Mouse (Mus musculus) CH12.LX (cell line): Measurements from ENCODE around the gene Sipa1l3. TPM values are rescaled to one million over a fixed set of nuclear protein-coding genes. Genes with fewer than 3 reads are reported as not detected.

Experiments
- DNase-seq: peaks from one replicate; pipeline ENCODE4 v3.0.0-alpha.2; 2013; ENCODE audit errors: extremely low read depth
- H3K27ac ChIP-seq: 2 replicates; pipeline ENCODE4 v1.5.1; 2012; ENCODE audit warnings: low read depth, mild to moderate bottlenecking, control low read depth, moderate library complexity; ENCODE audit not compliant: insufficient read depth
- H3K27me3 ChIP-seq: replicated peaks from 2 replicates; pipeline ENCODE3; 2012; ENCODE audit warnings: inconsistent platforms
- H3K36me3 ChIP-seq, 2 experiments: replicated peaks in 1 of 2; 2 replicates each; pipeline versions ENCODE3 to v1.6.1; 2012; ENCODE audit warnings: inconsistent platforms in 1 of 2, low read length in 1 of 2, mild to moderate bottlenecking in 1 of 2, mixed read lengths in 1 of 2, moderate library complexity in 1 of 2; ENCODE audit not compliant: control insufficient read depth in 1 of 2, insufficient read depth in 1 of 2
- H3K4me1 ChIP-seq, 2 experiments: 2 replicates each; pipeline ENCODE4 v1.6.1; 2012; ENCODE audit warnings: inconsistent platforms in 1 of 2, moderate library complexity in 1 of 2; ENCODE audit not compliant: insufficient read depth in 2 of 2, control insufficient read depth in 1 of 2
- H3K4me2 ChIP-seq: 2 replicates; pipeline ENCODE4 v1.6.1; 2012; ENCODE audit warnings: low read depth, mild to moderate bottlenecking, control low read depth; ENCODE audit not compliant: poor library complexity, insufficient read depth, severe bottlenecking
- H3K4me3 ChIP-seq, 3 experiments: fragments of 150-350 bp in 1 of 3; sonication (generic) in 1 of 3; replicated peaks in 1 of 3; 2 replicates each; pipeline versions ENCODE3 to v1.5.1; 2011 to 2012; ENCODE audit warnings: low read depth in 2 of 3, low read length in 2 of 3, mild to moderate bottlenecking in 2 of 3, moderate library complexity in 2 of 3, control low read depth in 1 of 3, improper control_type of control experiment in 1 of 3, inconsistent platforms in 1 of 3, mixed read lengths in 1 of 3; ENCODE audit not compliant: poor library complexity in 1 of 3
- H3K79me2 ChIP-seq: replicated peaks from 2 replicates; pipeline ENCODE4 v1.6.1; 2012; ENCODE audit warnings: mild to moderate bottlenecking, moderate library complexity; ENCODE audit not compliant: control insufficient read depth, poor library complexity, insufficient read depth, severe bottlenecking; ENCODE audit errors: extremely low read depth
- H3K9ac ChIP-seq: 2 replicates; pipeline ENCODE4 v1.6.1; 2012; ENCODE audit warnings: low read depth, mild to moderate bottlenecking, control low read depth, moderate library complexity; ENCODE audit not compliant: insufficient read depth
- H3K9me3 ChIP-seq: replicated peaks from 2 replicates; pipeline ENCODE3; 2012; ENCODE audit warnings: low read length, inconsistent platforms, mixed read lengths
- BHLHE40 ChIP-seq: IDR thresholded peaks from 2 replicates; pipeline ENCODE4 v1.6.1; 2011; ENCODE audit warnings: mild to moderate bottlenecking, low read depth, low read length, improper control_type of control experiment
- CHD2 ChIP-seq: IDR thresholded peaks from 2 replicates; pipeline ENCODE4 v1.6.1; 2011; ENCODE audit warnings: low read length, improper control_type of control experiment
- E2F4 ChIP-seq: IDR thresholded peaks from 2 replicates; pipeline ENCODE4 v1.6.1; 2011; ENCODE audit warnings: low read depth, low read length, improper control_type of control experiment; ENCODE audit not compliant: insufficient replicate concordance
- ETS1 ChIP-seq: conservative IDR thresholded peaks from 2 replicates; pipeline ENCODE4 v1.6.1; 2012; ENCODE audit warnings: low read depth, mild to moderate bottlenecking, inconsistent platforms, low read length, improper control_type of control experiment, moderate library complexity
- GABPA ChIP-seq: IDR thresholded peaks from 2 replicates; pipeline ENCODE4 v1.6.1; 2012; ENCODE audit warnings: low read depth, low read length, improper control_type of control experiment, inconsistent platforms; ENCODE audit not compliant: insufficient replicate concordance
- HCFC1 ChIP-seq: IDR thresholded peaks from 2 replicates; pipeline ENCODE4 v1.6.1; 2012; ENCODE audit warnings: low read depth, mild to moderate bottlenecking, inconsistent platforms, low read length, improper control_type of control experiment
- IRF4 ChIP-seq: IDR thresholded peaks from 2 replicates; pipeline ENCODE4 v1.6.1; 2014; ENCODE audit warnings: low read depth, mild to moderate bottlenecking, inconsistent platforms, low read length, improper control_type of control experiment
- JUN ChIP-seq: IDR thresholded peaks from 2 replicates; pipeline ENCODE4 v1.6.1; 2011; ENCODE audit warnings: low read depth, mild to moderate bottlenecking, low read length, improper control_type of control experiment, moderate library complexity; ENCODE audit not compliant: insufficient read depth
- KAT2A ChIP-seq: IDR thresholded peaks from 2 replicates; pipeline ENCODE4 v1.6.1; 2012; ENCODE audit warnings: low read length, improper control_type of control experiment, inconsistent platforms; ENCODE audit not compliant: insufficient replicate concordance
- MAFK ChIP-seq: IDR thresholded peaks from 2 replicates; pipeline ENCODE4 v1.6.1; 2011; ENCODE audit warnings: low read length, improper control_type of control experiment; ENCODE audit not compliant: insufficient replicate concordance
- POLR2A ChIP-seq: IDR thresholded peaks from 2 replicates; pipeline ENCODE4 v1.6.1; 2011; ENCODE audit warnings: low read depth, mild to moderate bottlenecking, improper control_type of control experiment, low read length
- RCOR1 ChIP-seq: conservative IDR thresholded peaks from 2 replicates; pipeline ENCODE4 v1.6.1; 2012; ENCODE audit warnings: low read depth, mild to moderate bottlenecking, inconsistent platforms, low read length, improper control_type of control experiment
- SIN3A ChIP-seq: IDR thresholded peaks from 2 replicates; pipeline ENCODE4 v1.6.1; 2012; ENCODE audit warnings: low read length, improper control_type of control experiment, inconsistent platforms
- SMC3 ChIP-seq: IDR thresholded peaks from 2 replicates; pipeline ENCODE4 v1.6.1; 2011; ENCODE audit warnings: low read depth, low read length, improper control_type of control experiment
- TBP ChIP-seq: conservative IDR thresholded peaks from 2 replicates; pipeline ENCODE4 v1.6.1; 2011; ENCODE audit warnings: low read depth, low read length, improper control_type of control experiment
- USF2 ChIP-seq: conservative IDR thresholded peaks from 2 replicates; pipeline ENCODE4 v1.6.1; 2011; ENCODE audit warnings: low read depth, low read length, improper control_type of control experiment
- ZC3H11A ChIP-seq: IDR thresholded peaks from 2 replicates; pipeline ENCODE4 v1.6.1; 2012; ENCODE audit warnings: low read depth, mild to moderate bottlenecking, inconsistent platforms, low read length, improper control_type of control experiment
- ZMIZ1 ChIP-seq: IDR thresholded peaks from 2 replicates; pipeline ENCODE4 v1.6.1; 2012; ENCODE audit warnings: low read depth, mild to moderate bottlenecking, inconsistent platforms, low read length, improper control_type of control experiment
- dilution Hi-C: fragments of 300-500 bp; cut with MboI; formaldehyde crosslinking; loops from 2 replicates; pipeline ENCODE4 v1.14.3; 2020; ENCODE audit warnings: low sequenced_read_pairs; ENCODE audit not compliant: extremely low pct_unique_long_range_greater_than_20kb, extremely low pct_ligation_motif_present
- in situ Hi-C: fragments of 300-500 bp; cut with MboI; formaldehyde crosslinking; loops from 3 replicates; pipeline ENCODE4 v1.14.3; 2019; ENCODE audit warnings: low sequenced_read_pairs, low pct_ligation_motif_present, low pct_unique_long_range_greater_than_20kb, mixed read lengths
- polyA plus RNA-seq: library from polyadenylated mRNA; unstranded; fragments of >175 nt; gene quantifications from 2 replicates; pipeline ENCODE4 v1.2.1, GENCODE M21; 2012; ENCODE audit warnings: low read depth; ENCODE audit not compliant: insufficient read length
- total RNA-seq, 2 experiments: library from RNA; depleted of rRNA; stranded (reverse); fragments of 300-350 nt in 1 of 2; fragments of >200 nt in 1 of 2; gene quantifications; 2 replicates each; pipeline ENCODE4 v1.2.3; 2012 to 2014

Gene Sipa1l3
- total and polyA plus RNA-seq, 3 experiments, result 1.6 to 8.8 (median 5.9) TPM

- Histone ChIP-seq H3K79me2 (no peaks in the 10 kb centered on the region), H3K4me2 (no peak overlapping the region), H3K9ac (no peak overlapping the region), H3K4me3 (no peak overlapping the region), H3K27ac (no peak overlapping the region), H3K4me1 (peaks cover 3 to 13% of the 10 kb centered on the region in 2 experiments; a peak in 2 of 4 replicates), H3K9me3 (no peaks in the 10 kb centered on the region), H3K36me3 (peaks cover 0 to 1% of the 10 kb centered on the region in 2 experiments), H3K27me3 (no peaks in the 10 kb centered on the region)
- in situ Hi-C loops, result no loop called here
- no peak for DNase-seq
- dilution Hi-C loops, result no loop called here
- no peak for TF ChIP-seq HCFC1
- no peak for TF ChIP-seq IRF4
- TF ChIP-seq TBP, result no peak
- TF ChIP-seq POLR2A, result no peak
These were observed 31.7 kb downstream of the Sipa1l3 start for GRCm38 (mm10) chr7:29486753-29487152.

GRCm38 (mm10) chr7:29485721-29486120, 32.7 kb downstream of the Sipa1l3 start:
- Histone ChIP-seq H3K27me3 (no peaks in the 10 kb centered on the region), H3K4me2 (no peak overlapping the region), H3K9ac (no peak overlapping the region), H3K27ac (no peak overlapping the region), H3K4me1 (peaks cover 3 to 8% of the 10 kb centered on the region in 2 experiments; a peak in 1 of 4 replicates), H3K79me2 (no peaks in the 10 kb centered on the region), H3K36me3 (peaks cover 0 to 1% of the 10 kb centered on the region in 2 experiments), H3K4me3 (no peak overlapping the region), H3K9me3 (no peaks in the 10 kb centered on the region)
- no peak for DNase-seq
- dilution Hi-C loops, result no loop called here
- in situ Hi-C loops, result no loop called here
- TF ChIP-seq CHD2, result no peak
- TF ChIP-seq E2F4, result no peak
- no peak for TF ChIP-seq SMC3
- TF ChIP-seq USF2, result no peak
- TF ChIP-seq GABPA, result no peak
- no peak for TF ChIP-seq BHLHE40
- TF ChIP-seq SIN3A, result no peak
- no peak for TF ChIP-seq POLR2A
- TF ChIP-seq ETS1, result no peak
- TF ChIP-seq ZMIZ1, result no peak
- no peak for TF ChIP-seq ZC3H11A
- no peak for TF ChIP-seq KAT2A
- no peak for TF ChIP-seq JUN
- no peak for TF ChIP-seq RCOR1
- no peak for TF ChIP-seq MAFK
